Mouse (Mus musculus) liver, embryonic 18 days (tissue): Measurements from ENCODE around the gene S100a9. TPM values are rescaled to one million over a fixed set of nuclear protein-coding genes. Genes with fewer than 3 reads are reported as not detected.

Experiments
- polyA plus RNA-seq: library from polyadenylated mRNA; depleted of rRNA; stranded (reverse); fragments of >200 nt; gene quantifications from 2 replicates; pipeline ENCODE4 v1.2.3, GENCODE M21; 2012; rRNA removed

Gene S100a9
- 4,014 and 5,626 TPM in 2 replicates for polyA plus RNA-seq

GRCm38 (mm10) chr3:90695613-90696012 lies at the start of gene S100a9:
S100a9 (minus strand) TSS chr3:90695721.

GRCm38 (mm10) chr3:90726606-90727005 lies 31.1 kb upstream of the S100a9 start, which contains the start of gene Pglyrp4:
Pglyrp4 (plus strand) TSS chr3:90726906.

GRCm38 (mm10) chr3:90668846-90669245 lies 26.7 kb downstream of the S100a9 start, which contains the start of gene S100a8:
S100a8 (plus strand) TSS chr3:90668978.

GRCm38 (mm10) chr3:90653717-90654116 lies 41.8 kb downstream of the S100a9 start, which contains the start of gene S100a7a:
S100a7a (plus strand) TSS chr3:90654017.

Other genes with a start within 250 kb of the S100a9 start
- 13.2 and 15.2 TPM in 2 replicates for gene Npr1, start 229.9 kb downstream of the S100a9 start, polyA plus RNA-seq
- 24.2 and 24.3 TPM in 2 replicates for gene Ilf2, start 219.6 kb downstream of the S100a9 start, polyA plus RNA-seq
- 10.8 and 11.4 TPM in 2 replicates for gene Snapin, start 204.7 kb downstream of the S100a9 start, polyA plus RNA-seq
- 41.0 and 42.8 TPM in 2 replicates for gene Chtop, start 186.2 kb downstream of the S100a9 start, polyA plus RNA-seq
- 63.9 and 76.4 TPM in 2 replicates for gene S100a1, start 181.3 kb downstream of the S100a9 start, polyA plus RNA-seq
- 20.9 and 23.5 TPM in 2 replicates for gene S100a13, start 181.3 kb downstream of the S100a9 start, polyA plus RNA-seq
- gene S100a14, start 168.9 kb downstream of the S100a9 start, polyA plus RNA-seq: 0.13 and 0.25 TPM in 2 replicates
- gene S100a16, start 158.5 kb downstream of the S100a9 start, polyA plus RNA-seq: 21.5 and 26.1 TPM in 2 replicates
- 0.12 and 0.13 TPM in 2 replicates for gene S100a3, start 135.1 kb downstream of the S100a9 start, polyA plus RNA-seq
- gene S100a2, start 105.5 kb downstream of the S100a9 start, polyA plus RNA-seq: not detected in 2 replicates
- not detected in 2 replicates for gene Gm42674, start 93.8 kb downstream of the S100a9 start, polyA plus RNA-seq
- 3.9 and 6.9 TPM in 2 replicates for gene S100a4, start 92.0 kb downstream of the S100a9 start, polyA plus RNA-seq
- not detected in 2 replicates for gene S100a5, start 87.2 kb downstream of the S100a9 start, polyA plus RNA-seq
- gene S100a6, start 82.8 kb downstream of the S100a9 start, polyA plus RNA-seq: 33.0 and 39.2 TPM in 2 replicates
- gene S100a7a, start 41.7 kb downstream of the S100a9 start, polyA plus RNA-seq: 0.11 and 0.12 TPM in 2 replicates
- 2,991 and 4,044 TPM in 2 replicates for gene S100a8, start 26.7 kb downstream of the S100a9 start, polyA plus RNA-seq
- gene Pglyrp4, start 31.2 kb upstream of the S100a9 start, polyA plus RNA-seq: 0.06 and 0.10 TPM in 2 replicates
- not detected in 2 replicates for gene Gm5849, start 82.2 kb upstream of the S100a9 start, polyA plus RNA-seq